Mouse (Mus musculus) midbrain, embryonic 11.5 days (tissue): ENCODE measurements around the gene Frmd4a. TPM values are rescaled to one million over a fixed set of nuclear protein-coding genes. Genes with fewer than 3 reads are reported as not detected.

ENCODE experiments used
- ATAC-seq: fragments of 200-750 bp; cut with Nextera tagmentation; 2 replicates; pipeline ENCODE4 v1.8.0; 2017; ENCODE audit warnings: moderate TSS enrichment, moderate library complexity; ENCODE audit not compliant: low FRiP score
- DNase-seq: peaks from one replicate; pipeline ENCODE4 v3.0.0; 2015; ENCODE audit warnings: low spot score; ENCODE audit errors: missing footprints
- H3K27ac ChIP-seq: fragments of 300-500 bp; sonication (generic); 2 replicates; pipeline ENCODE4 v1.5.1; 2014; ENCODE audit warnings: low read depth, low read length
- H3K27me3 ChIP-seq: fragments of 300-500 bp; sonication (generic); 2 replicates; pipeline ENCODE4 v1.6.1; 2014; ENCODE audit warnings: mild to moderate bottlenecking, low read length, moderate library complexity, mixed read lengths; ENCODE audit not compliant: control insufficient read depth, insufficient read depth
- H3K36me3 ChIP-seq: fragments of 300-500 bp; sonication (generic); 2 replicates; pipeline ENCODE4 v1.6.1; 2014; ENCODE audit warnings: mild to moderate bottlenecking, low read length, moderate library complexity, mixed read lengths; ENCODE audit not compliant: control insufficient read depth, insufficient read depth
- H3K4me1 ChIP-seq: fragments of 300-500 bp; sonication (generic); 2 replicates; pipeline ENCODE4 v1.6.1; 2014; ENCODE audit warnings: low read length; ENCODE audit not compliant: control insufficient read depth, insufficient read depth
- H3K4me2 ChIP-seq: fragments of 300-500 bp; sonication (generic); 2 replicates; pipeline ENCODE4 v1.6.1; 2014; ENCODE audit warnings: mild to moderate bottlenecking, moderate library complexity
- H3K4me3 ChIP-seq: fragments of 300-500 bp; sonication (generic); 2 replicates; pipeline ENCODE4 v1.5.1; 2014; ENCODE audit warnings: low read depth, low read length
- H3K9ac ChIP-seq: fragments of 300-500 bp; sonication (generic); 2 replicates; pipeline ENCODE4 v1.6.1; 2014; ENCODE audit warnings: low read length
- H3K9me3 ChIP-seq: fragments of 300-500 bp; sonication (generic); 2 replicates; pipeline ENCODE4 v1.6.1; 2016; ENCODE audit warnings: low read length; ENCODE audit not compliant: control insufficient read depth
- WGBS: fragments of 180-500 bp; shearing (Covaris S2); extraction: QIAGEN DNeasy Blood & Tissue Kit; methylation state at CpG from one replicate; pipeline ENCODE4 v1.1.7; 2014; 5-methylcytosine and 5-hydroxymethylcytosine counted together
- polyA plus RNA-seq: library from polyadenylated mRNA; unstranded; fragments of >200 nt; fragmentation: Nextera tagmentation; extraction: Ambion mirVana; gene quantifications from 2 replicates; pipeline ENCODE4 v1.2.1, GENCODE M21; 2014

The Frmd4a gene
- polyA plus RNA-seq, 1 experiment from 2014 or later, result 35.2 TPM

- Histone ChIP-seq H3K27me3 (no peaks in the 10 kb centered on the region), H3K4me1 (no peaks in the 10 kb centered on the region), H3K4me2 (no peak overlapping the region), H3K36me3 (peaks cover 23% of the 10 kb centered on the region), H3K4me3 (no peak overlapping the region), H3K27ac (no peak overlapping the region), H3K9me3 (no peaks in the 10 kb centered on the region), H3K9ac (no peak overlapping the region)
- DNase-seq (no peak), ATAC-seq (no peak)
- WGBS, result 84% methylated on average over 5 of the region's 5 CpGs
Measured at GRCm38 (mm10) chr2:4574251-4574650, 556.7 kb downstream of the Frmd4a start.

- Histone ChIP-seq H3K27ac (no peak overlapping the region), H3K4me3 (no peak overlapping the region), H3K9ac (no peak overlapping the region), H3K27me3 (no peaks in the 10 kb centered on the region), H3K36me3 (peaks cover 23% of the 10 kb centered on the region), H3K9me3 (no peaks in the 10 kb centered on the region), H3K4me2 (no peak overlapping the region), H3K4me1 (no peaks in the 10 kb centered on the region)
- DNase-seq (no peak), ATAC-seq (no peak)
- 53% methylated on average over 2 of the region's 2 CpGs for WGBS
Measured at GRCm38 (mm10) chr2:4575163-4575562, 557.6 kb downstream of the Frmd4a start.

DNA sequence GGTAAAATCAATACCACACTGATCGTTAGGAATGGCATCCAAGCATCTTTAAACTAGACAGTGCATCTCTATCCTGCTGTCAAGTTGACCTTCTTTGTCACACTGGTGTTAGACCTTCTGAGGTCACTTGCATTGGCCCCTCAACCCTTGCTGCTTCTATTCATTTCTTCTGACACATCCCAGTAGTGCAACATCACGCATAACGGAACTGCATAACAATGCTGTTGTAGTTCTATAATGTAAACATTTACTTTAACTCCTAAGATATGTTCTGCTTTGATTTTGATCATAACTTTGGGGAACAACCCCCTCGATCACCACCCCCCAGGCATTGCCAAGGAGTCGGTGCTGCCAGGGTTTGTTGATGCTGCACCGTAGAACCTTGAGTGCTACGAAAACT lies 558.5 kb downstream of the Frmd4a start:
- no peak overlapping the region for H3K4me3 ChIP-seq
- H3K27me3 ChIP-seq, result no peaks in the 10 kb centered on the region
- no peak overlapping the region for H3K4me2 ChIP-seq
- no peak overlapping the region for H3K9ac ChIP-seq
- no peak overlapping the region for H3K27ac ChIP-seq
- no peaks in the 10 kb centered on the region for H3K4me1 ChIP-seq
- H3K36me3 ChIP-seq, result peaks cover 23% of the 10 kb centered on the region
- no peaks in the 10 kb centered on the region for H3K9me3 ChIP-seq
- 94% methylated on average over 7 of the region's 7 CpGs for WGBS
- no peak for ATAC-seq
- no peak for DNase-seq

DNA sequence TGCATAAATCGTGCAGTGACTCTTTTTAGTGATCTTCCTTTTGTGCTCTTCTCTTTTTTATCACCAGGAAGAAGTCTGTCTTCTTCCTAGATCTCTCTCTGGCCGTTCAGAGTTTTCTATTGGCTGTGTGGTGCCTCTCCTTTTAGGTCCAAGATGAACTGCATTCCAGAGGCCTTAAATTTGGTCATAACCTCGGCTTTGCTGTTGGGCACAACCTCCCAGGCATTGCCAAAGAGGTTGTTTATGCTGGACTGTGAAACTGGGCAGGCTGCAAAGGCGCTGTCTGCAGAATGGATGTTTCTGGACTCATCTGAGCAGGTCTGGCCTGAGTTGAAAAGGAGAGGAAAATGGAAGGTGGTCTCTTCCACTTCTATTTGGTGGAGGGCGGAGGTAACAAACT lies 560.8 kb downstream of the Frmd4a start:
- Histone ChIP-seq H3K9ac (no peak overlapping the region), H3K36me3 (peaks cover 17% of the 10 kb centered on the region), H3K4me3 (no peak overlapping the region), H3K27me3 (no peaks in the 10 kb centered on the region), H3K4me2 (no peak overlapping the region), H3K9me3 (no peaks in the 10 kb centered on the region), H3K27ac (no peak overlapping the region), H3K4me1 (no peaks in the 10 kb centered on the region)
- DNase-seq, result no peak
- 89% methylated on average over 5 of the region's 5 CpGs for WGBS
- no peak for ATAC-seq

- 88% methylated on average over 8 of the region's 8 CpGs for WGBS
- Histone ChIP-seq H3K9ac (no peak overlapping the region), H3K4me1 (no peaks in the 10 kb centered on the region), H3K4me2 (no peak overlapping the region), H3K27me3 (no peaks in the 10 kb centered on the region), H3K36me3 (peaks cover 13% of the 10 kb centered on the region), H3K4me3 (no peak overlapping the region), H3K9me3 (no peaks in the 10 kb centered on the region), H3K27ac (no peak overlapping the region)
- no peak for DNase-seq
- ATAC-seq, result no peak
Measured at GRCm38 (mm10) chr2:4579357-4580068, 562.0 kb downstream of the Frmd4a start.

DNA sequence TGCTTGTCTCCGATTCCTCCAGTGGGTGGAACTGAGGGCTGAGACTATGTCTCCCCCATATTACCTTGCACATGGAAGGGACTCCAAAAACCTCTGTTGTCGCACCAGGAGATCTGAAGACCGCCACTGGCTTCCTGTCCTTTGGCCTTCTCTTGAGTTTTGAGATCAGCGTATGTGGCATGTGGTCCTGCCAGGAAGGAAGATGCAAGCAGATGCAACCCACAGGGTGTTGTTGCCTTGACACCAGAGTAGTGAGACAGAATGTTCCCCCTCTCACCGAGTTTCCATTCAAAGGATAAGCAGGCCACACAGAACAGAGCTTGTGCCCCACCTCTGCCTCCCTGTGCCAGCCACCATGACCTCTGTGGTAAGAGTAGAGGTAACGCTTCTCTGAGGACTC lies 563.1 kb downstream of the Frmd4a start:
- H3K9me3 ChIP-seq, result no peaks in the 10 kb centered on the region
- DNase-seq (no peak), ATAC-seq (no peak)
- H3K27ac ChIP-seq, result no peak overlapping the region
- no peak overlapping the region for H3K4me3 ChIP-seq
- peaks cover 8% of the 10 kb centered on the region for H3K36me3 ChIP-seq
- no peaks in the 10 kb centered on the region for H3K27me3 ChIP-seq
- H3K4me2 ChIP-seq, result no peak overlapping the region
- 84% methylated on average over 6 of the region's 6 CpGs for WGBS
- no peaks in the 10 kb centered on the region for H3K4me1 ChIP-seq
- no peak overlapping the region for H3K9ac ChIP-seq

GRCm38 (mm10) chr2:4582930-4583329 lies 565.4 kb downstream of the Frmd4a start:
- H3K27me3 ChIP-seq, result no peaks in the 10 kb centered on the region
- no peak overlapping the region for H3K4me2 ChIP-seq
- no peak overlapping the region for H3K4me3 ChIP-seq
- H3K27ac ChIP-seq, result no peak overlapping the region
- DNase-seq, result no peak
- peaks cover 7% of the 10 kb centered on the region; the same call in 1 of the 2 replicates for H3K36me3 ChIP-seq
- no peak for ATAC-seq
- H3K9ac ChIP-seq, result no peak overlapping the region
- WGBS, result 98% methylated on average over 2 of the region's 2 CpGs
- H3K9me3 ChIP-seq, result no peaks in the 10 kb centered on the region
- no peaks in the 10 kb centered on the region for H3K4me1 ChIP-seq

- Histone ChIP-seq H3K27me3 (no peaks in the 10 kb centered on the region), H3K4me2 (no peak overlapping the region), H3K4me3 (no peak overlapping the region), H3K9ac (no peak overlapping the region), H3K9me3 (no peaks in the 10 kb centered on the region), H3K4me1 (no peaks in the 10 kb centered on the region), H3K36me3 (peaks cover 2% of the 10 kb centered on the region; the same call in 1 of the 2 replicates), H3K27ac (no peak overlapping the region)
- 78% methylated on average over 5 of the region's 5 CpGs for WGBS
- ATAC-seq (no peak), DNase-seq (no peak)
Measured at GRCm38 (mm10) chr2:4584252-4584651, 566.7 kb downstream of the Frmd4a start.

DNA sequence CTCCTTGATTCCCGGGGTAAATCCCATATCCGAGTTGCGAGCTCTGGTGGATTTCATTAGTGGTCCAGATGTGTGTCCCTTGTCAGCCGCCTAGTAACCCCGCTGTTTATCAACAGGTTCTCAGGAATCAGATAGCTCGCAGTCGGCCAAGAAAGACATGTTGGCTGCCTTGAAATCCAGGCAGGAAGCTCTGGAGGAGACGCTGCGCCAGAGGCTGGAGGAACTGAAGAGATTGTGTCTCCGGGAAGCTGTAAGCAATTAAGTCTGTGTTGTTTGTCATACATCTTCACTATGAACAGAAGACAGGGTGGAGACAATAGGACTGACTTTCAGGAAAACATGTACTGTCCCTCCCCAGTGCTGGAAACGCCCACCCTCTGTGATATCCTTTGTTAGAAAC lies 568.7 kb downstream of the Frmd4a start:
- WGBS, result 80% methylated on average over 11 of the region's 11 CpGs
- Histone ChIP-seq H3K9ac (no peak overlapping the region), H3K27me3 (no peaks in the 10 kb centered on the region), H3K36me3 (peaks cover 5% of the 10 kb centered on the region; the same call in 1 of the 2 replicates), H3K4me1 (no peaks in the 10 kb centered on the region), H3K4me2 (no peak overlapping the region), H3K9me3 (no peaks in the 10 kb centered on the region), H3K4me3 (no peak overlapping the region), H3K27ac (no peak overlapping the region)
- no peak for ATAC-seq
- DNase-seq, result no peak
